Mouse (Mus musculus) heart, postnatal 0 days (tissue): ENCODE measurements around the gene Mymx. TPM values are rescaled to one million over a fixed set of nuclear protein-coding genes. Genes with fewer than 3 reads are reported as not detected.

Source experiments
- ATAC-seq: fragments of 200-750 bp; cut with Nextera tagmentation; 2 replicates; pipeline ENCODE4 v1.8.0; 2017; ENCODE audit warnings: low read depth, moderate number of reproducible peaks, moderate library complexity; ENCODE audit not compliant: insufficient read depth
- DNase-seq: peaks from one replicate; pipeline ENCODE4 v3.0.0-alpha.2; 2016; ENCODE audit warnings: low spot score
- H3K27ac ChIP-seq: fragments of 300-500 bp; sonication (generic); 2 replicates; pipeline ENCODE4 v1.5.1; 2014; ENCODE audit warnings: low read depth, mild to moderate bottlenecking
- H3K27me3 ChIP-seq: fragments of 300-500 bp; sonication (generic); 2 replicates; pipeline ENCODE4 v1.6.1; 2014; ENCODE audit warnings: low read length, mixed read lengths; ENCODE audit not compliant: control insufficient read depth, insufficient read depth
- H3K36me3 ChIP-seq: fragments of 300-500 bp; sonication (generic); replicated peaks from 2 replicates; pipeline ENCODE4 v1.6.1; 2014; ENCODE audit warnings: low read length, mixed read lengths; ENCODE audit not compliant: control insufficient read depth, insufficient read depth
- H3K4me1 ChIP-seq: fragments of 300-500 bp; sonication (generic); 2 replicates; pipeline ENCODE4 v1.6.1; 2014; ENCODE audit warnings: antibody characterized with exemption; ENCODE audit not compliant: control insufficient read depth, insufficient read depth
- H3K4me2 ChIP-seq: fragments of 300-500 bp; sonication (generic); 2 replicates; pipeline ENCODE4 v1.6.1; 2014; ENCODE audit warnings: low read depth, mild to moderate bottlenecking, low read length, moderate library complexity
- H3K4me3 ChIP-seq: fragments of 300-500 bp; sonication (generic); 2 replicates; pipeline ENCODE4 v1.5.1; 2014; ENCODE audit warnings: low read depth, low read length
- H3K9ac ChIP-seq: fragments of 300-500 bp; sonication (generic); replicated peaks from 2 replicates; pipeline ENCODE4 v1.6.1; 2014; ENCODE audit warnings: low read depth, low read length, mixed read lengths
- H3K9me3 ChIP-seq: fragments of 300-500 bp; sonication (generic); replicated peaks from 2 replicates; pipeline ENCODE4 v1.6.1; 2016; ENCODE audit warnings: low read length; ENCODE audit not compliant: control insufficient read depth
- CTCF ChIP-seq: IDR thresholded peaks from 2 replicates; pipeline ENCODE4 v1.5.1; 2016; ENCODE audit warnings: antibody characterized with exemption, control low read depth, low read depth
- EP300 ChIP-seq: IDR thresholded peaks from 2 replicates; pipeline ENCODE4 v1.6.1; 2016; ENCODE audit warnings: antibody characterized with exemption, low read depth
- WGBS: fragments of 180-500 bp; shearing (Covaris S2); extraction: QIAGEN DNeasy Blood & Tissue Kit; methylation state at CpG from one replicate; pipeline ENCODE4 v1.1.7; 2014; 5-methylcytosine and 5-hydroxymethylcytosine counted together
- polyA plus RNA-seq: library from polyadenylated mRNA; unstranded; fragments of >200 nt; fragmentation: Nextera tagmentation; extraction: Ambion mirVana; gene quantifications from 2 replicates; pipeline ENCODE4 v1.2.1, GENCODE M21; 2015
- total RNA-seq: library from RNA; depleted of rRNA; stranded (reverse); fragments of >200 nt; gene quantifications from 2 replicates; pipeline ENCODE4 v1.2.3, GENCODE M21; 2014; ENCODE audit warnings: low replicate concordance

Mymx gene
- total and polyA plus RNA-seq, 2 experiments from 2014 or later, result not detected

DNA sequence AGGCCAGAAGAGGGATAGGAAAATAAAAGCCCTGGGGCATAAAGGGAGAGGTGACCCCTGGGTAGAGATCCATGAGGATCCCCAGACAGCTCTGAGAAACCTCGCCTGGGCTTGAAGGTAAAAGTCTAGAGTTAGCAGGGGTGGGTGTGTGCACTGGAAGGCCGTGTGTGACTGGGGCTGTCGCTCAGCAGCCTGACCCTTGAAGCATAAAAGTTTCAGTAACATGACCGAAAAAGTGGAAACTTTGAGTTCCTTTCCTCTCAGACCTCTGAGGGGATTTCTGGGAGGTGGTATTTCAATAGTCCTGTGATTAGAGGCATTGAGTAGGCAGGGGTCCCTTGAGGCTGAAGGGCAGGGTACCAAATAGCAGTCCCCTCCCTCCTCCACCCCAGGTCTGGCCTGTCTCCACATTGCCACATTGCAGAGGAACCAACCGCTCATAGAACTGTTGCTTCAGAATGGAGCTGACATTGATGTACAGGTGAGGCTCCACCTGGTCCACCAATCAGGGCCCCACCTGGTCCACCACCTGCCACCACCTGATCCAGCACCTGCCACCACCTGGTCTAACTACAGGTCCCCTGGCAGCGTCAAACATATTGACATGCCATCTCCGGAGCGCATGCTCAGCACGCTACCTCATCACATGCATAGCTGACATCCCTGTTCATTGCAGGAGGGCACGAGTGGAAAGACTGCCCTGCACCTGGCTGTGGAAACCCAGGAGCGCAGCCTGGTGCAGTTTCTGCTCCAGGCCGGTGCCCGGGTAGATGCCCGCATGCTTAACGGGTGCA, 42.0 kb downstream of the Mymx start:
- DNase-seq (no peak), ATAC-seq (no peak)
- peaks cover 11% of the 10 kb centered on the region for H3K27me3 ChIP-seq
- no peak overlapping the region for H3K4me2 ChIP-seq
- TF ChIP-seq CTCF, result no peak
- no peak for TF ChIP-seq EP300
- H3K36me3 ChIP-seq, result no peaks in the 10 kb centered on the region
- peaks cover 15% of the 10 kb centered on the region for H3K4me1 ChIP-seq
- H3K4me3 ChIP-seq, result no peak overlapping the region
- WGBS, result 84% methylated on average over 15 of the region's 15 CpGs
- no peak overlapping the region for H3K9ac ChIP-seq
- no peak overlapping the region for H3K27ac ChIP-seq
- H3K9me3 ChIP-seq, result no peaks in the 10 kb centered on the region

DNA sequence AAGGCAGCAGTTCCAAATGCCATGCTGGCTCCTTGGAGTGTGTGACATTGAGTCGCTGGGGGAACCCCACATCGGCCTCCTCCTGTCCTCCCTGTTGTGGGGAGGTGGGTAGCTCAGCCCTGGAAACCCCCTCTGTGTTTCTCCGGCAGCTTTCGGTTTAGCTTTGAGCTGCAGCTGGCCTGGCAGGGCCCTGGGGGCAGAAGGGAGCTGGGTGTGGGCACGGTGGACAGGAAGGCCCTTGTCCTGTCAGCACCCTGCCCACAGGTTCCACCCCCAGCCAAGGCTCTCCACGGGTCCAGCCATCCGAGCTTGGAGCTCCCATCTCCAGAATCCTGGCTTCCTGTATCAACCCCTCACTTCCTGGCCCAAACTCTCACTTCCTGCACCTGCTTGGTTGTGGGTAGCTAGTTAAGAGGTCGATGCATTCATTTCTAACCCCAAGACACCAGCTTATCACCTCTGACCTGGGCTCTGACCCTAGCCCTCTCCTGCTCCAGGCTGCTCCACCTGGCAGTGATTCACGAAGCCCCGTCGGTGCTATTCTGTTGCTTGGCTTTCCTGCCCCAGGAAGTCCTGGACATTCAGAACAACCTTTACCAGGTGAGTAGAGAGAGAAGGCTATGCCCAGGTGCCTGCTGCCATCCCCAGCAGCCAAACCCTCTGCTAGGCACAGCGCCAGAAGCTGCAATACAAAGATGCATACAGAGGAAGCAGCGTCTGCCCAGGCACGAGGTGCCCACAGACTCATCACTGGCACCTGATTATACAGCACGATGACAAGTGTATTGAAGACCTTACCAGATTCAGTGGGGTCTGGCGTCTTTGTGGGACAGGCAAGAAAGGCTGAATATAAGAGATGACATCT, 43.7 kb downstream of the Mymx start:
- ATAC-seq, result no peak
- Histone ChIP-seq H3K4me2 (peak overlapping the region; percentile 93), H3K27ac (no peak overlapping the region), H3K9me3 (no peaks in the 10 kb centered on the region), H3K9ac (no peak overlapping the region; the same call in 1 of the 2 replicates), H3K36me3 (no peaks in the 10 kb centered on the region), H3K4me1 (peaks cover 5% of the 10 kb centered on the region; the same call in 1 of the 2 replicates), H3K27me3 (peaks cover 11% of the 10 kb centered on the region), H3K4me3 (no peak overlapping the region; the same call in 1 of the 2 replicates)
- 50% methylated on average over 16 of the region's 16 CpGs for WGBS
- TF ChIP-seq CTCF, result no peak
- TF ChIP-seq EP300, result no peak
- no peak for DNase-seq

DNA sequence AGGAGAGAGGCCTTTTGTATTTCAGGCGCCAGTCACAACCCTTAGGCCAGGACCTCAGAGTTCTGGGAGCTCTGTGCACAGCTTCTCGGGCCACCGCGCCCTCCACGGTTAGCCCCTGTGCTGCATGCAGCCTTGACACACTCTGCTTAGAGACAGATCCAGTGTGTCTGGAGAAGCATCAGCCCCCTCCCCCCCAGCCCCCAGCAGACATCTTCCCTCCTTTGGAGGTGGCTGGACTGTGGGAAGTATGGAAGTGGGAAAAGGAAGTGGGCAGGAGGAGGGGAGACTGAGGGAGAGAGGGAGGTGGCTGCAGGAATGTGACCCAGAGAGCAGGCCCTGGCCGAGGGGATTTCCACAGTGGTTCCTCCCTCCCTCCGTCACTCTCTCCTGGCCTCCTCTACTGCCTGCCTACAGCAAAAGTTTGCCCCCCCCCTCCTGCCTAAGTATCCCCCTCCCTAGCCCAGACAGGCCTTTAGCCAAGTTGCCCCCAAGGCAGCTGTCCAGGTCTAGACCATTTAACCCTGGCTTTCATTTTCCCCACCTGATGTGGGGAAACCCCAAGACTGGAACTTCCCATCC, 44.6 kb downstream of the Mymx start:
- WGBS, result 58% methylated on average over 7 of the region's 7 CpGs
- TF ChIP-seq CTCF (no peak), EP300 (no peak)
- Histone ChIP-seq H3K9ac (no peak overlapping the region), H3K27ac (no peak overlapping the region), H3K9me3 (no peaks in the 10 kb centered on the region), H3K4me2 (peak overlapping the region; percentile 93), H3K4me3 (peak overlapping the region; percentile 71; the same call in 1 of the 2 replicates), H3K36me3 (no peaks in the 10 kb centered on the region), H3K4me1 (peaks cover 5% of the 10 kb centered on the region; the same call in 1 of the 2 replicates), H3K27me3 (peaks cover 11% of the 10 kb centered on the region)
- no peak for DNase-seq
- no peak for ATAC-seq

DNA sequence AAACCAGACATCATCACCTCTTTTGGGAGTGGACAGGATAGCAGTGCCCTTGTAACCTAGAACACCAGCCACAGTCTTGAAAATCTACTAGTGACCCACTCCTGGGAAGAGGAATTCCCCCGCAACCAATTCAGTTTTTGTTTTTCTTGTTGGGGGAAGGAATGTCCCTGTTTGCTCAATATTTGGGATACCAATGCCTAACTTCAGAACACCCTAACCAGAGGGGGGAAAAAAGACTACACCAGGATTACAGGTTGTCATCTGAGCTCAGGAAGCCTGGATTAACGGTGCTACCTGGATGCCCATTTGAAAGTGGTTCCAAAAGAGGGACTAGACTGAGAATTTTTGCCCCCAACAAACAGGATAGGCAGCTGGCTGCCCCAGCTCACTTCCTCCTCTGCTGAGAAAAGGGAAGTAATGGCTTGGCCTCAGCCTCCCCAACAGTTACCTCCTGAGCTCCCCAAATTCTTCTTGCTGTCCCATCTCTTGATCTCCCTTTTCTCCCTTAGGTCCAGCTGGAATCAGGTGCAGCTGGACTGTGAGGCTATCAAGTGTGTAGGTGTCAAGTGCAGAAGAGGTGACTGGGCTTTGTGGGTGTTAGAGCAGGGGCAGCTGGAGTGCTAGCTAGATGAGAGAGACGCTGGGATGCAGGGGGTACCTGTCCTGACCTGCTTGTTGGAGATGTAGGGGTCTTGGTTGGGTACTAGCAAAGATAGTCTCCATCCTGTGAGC, 45.2 kb downstream of the Mymx start:
- DNase-seq (no peak), ATAC-seq (no peak)
- Histone ChIP-seq H3K4me3 (peak overlapping the region; percentile 71), H3K36me3 (no peaks in the 10 kb centered on the region), H3K27me3 (peaks cover 11% of the 10 kb centered on the region), H3K27ac (no peak overlapping the region), H3K9ac (no peak overlapping the region), H3K4me2 (peak overlapping the region; percentile 93), H3K4me1 (peaks cover 5% of the 10 kb centered on the region; the same call in 1 of the 2 replicates), H3K9me3 (no peaks in the 10 kb centered on the region)
- 64% methylated on average over 3 of the region's 3 CpGs for WGBS
- no peak for TF ChIP-seq EP300
- no peak for TF ChIP-seq CTCF

DNA sequence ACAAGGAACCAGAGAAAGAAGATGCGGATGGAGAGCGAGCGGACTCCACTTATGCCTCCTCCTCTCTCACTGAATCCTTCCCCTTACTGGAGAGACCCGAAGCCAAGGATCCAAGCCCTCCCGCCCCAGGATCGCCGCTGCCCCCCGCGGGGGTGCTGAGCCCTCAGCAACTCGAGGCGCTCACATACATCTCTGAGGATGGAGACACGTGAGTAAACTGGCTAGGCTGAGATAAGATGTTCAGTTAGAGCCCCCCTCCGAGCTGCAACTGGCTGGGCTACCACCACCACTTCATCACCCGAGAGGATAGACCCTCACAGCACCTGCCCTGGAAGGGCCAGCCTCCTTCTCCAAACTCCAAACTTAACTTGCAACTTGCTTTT, 45.8 kb downstream of the Mymx start:
- H3K36me3 ChIP-seq, result no peaks in the 10 kb centered on the region
- peaks cover 17% of the 10 kb centered on the region for H3K27me3 ChIP-seq
- peak overlapping the region; percentile 93 for H3K4me2 ChIP-seq
- no peaks in the 10 kb centered on the region for H3K9me3 ChIP-seq
- peak overlapping the region; percentile 51 for H3K9ac ChIP-seq
- H3K27ac ChIP-seq, result no peak overlapping the region
- H3K4me1 ChIP-seq, result peaks cover 5% of the 10 kb centered on the region; the same call in 1 of the 2 replicates
- 2% methylated on average over 14 of the region's 14 CpGs for WGBS
- ATAC-seq (no peak), DNase-seq (no peak)
- TF ChIP-seq CTCF (no peak), EP300 (no peak)
- H3K4me3 ChIP-seq, result peak overlapping the region; percentile 71
